In genomic region chr14:27351051-27351475, GRCm38 (mm10) we compare ENCODE assay signal across 8 mouse cellular contexts.
DNase-seq lines count a peak whose midpoint lies in the region; ATAC-seq lines count a peak whose summit lies in the region.

No protein-coding gene starts in this region.

- no peaks in the 10 kb centered on the region for H3K27me3 ChIP-seq in forebrain, embryonic 10.5 days (ENCODE audit: poor library complexity, severe bottlenecking)
- H3K27me3 ChIP-seq in forebrain, embryonic 16.5 days (replicated peaks; ENCODE audit: control insufficient read depth, insufficient read depth, low read length), result no peaks in the 10 kb centered on the region
- H3K27me3 ChIP-seq in forebrain, embryonic 11.5 days (ENCODE audit: control insufficient read depth, insufficient read depth, low read length), result no peaks in the 10 kb centered on the region

- WGBS in forebrain, embryonic 10.5 days, result 72% methylated on average over 5 of the region's 5 CpGs
- WGBS in forebrain, embryonic 16.5 days, result 83% methylated on average over 5 of the region's 5 CpGs
- 76% methylated on average over 5 of the region's 5 CpGs for WGBS in forebrain, embryonic 11.5 days

- no peaks in the 10 kb centered on the region for H3K9me3 ChIP-seq in forebrain, embryonic 10.5 days
- no peaks in the 10 kb centered on the region for H3K9me3 ChIP-seq in forebrain, embryonic 16.5 days (ENCODE audit: control insufficient read depth, low read length)
- H3K9me3 ChIP-seq in forebrain, embryonic 11.5 days (ENCODE audit: control insufficient read depth, low read length), result no peaks in the 10 kb centered on the region

- H3K36me3 ChIP-seq in forebrain, embryonic 10.5 days (replicated peaks), result no peaks in the 10 kb centered on the region
- H3K36me3 ChIP-seq in forebrain, embryonic 16.5 days (ENCODE audit: control insufficient read depth, insufficient read depth), result no peaks in the 10 kb centered on the region
- H3K36me3 ChIP-seq in forebrain, embryonic 11.5 days (ENCODE audit: control insufficient read depth, insufficient read depth, low read length), result no peaks in the 10 kb centered on the region

- H3K4me3 ChIP-seq in forebrain, embryonic 10.5 days, result no peak overlapping the region
- H3K4me3 ChIP-seq in forebrain, embryonic 16.5 days (replicated peaks; ENCODE audit: low read length), result no peak overlapping the region
- no peak overlapping the region for H3K4me3 ChIP-seq in forebrain, embryonic 11.5 days (ENCODE audit: low read depth, low read length)

- H3K4me2 ChIP-seq in forebrain, embryonic 16.5 days (ENCODE audit: low read length), result no peak overlapping the region
- no peak overlapping the region for H3K4me2 ChIP-seq in forebrain, embryonic 11.5 days (ENCODE audit: low read depth, low read length, severe bottlenecking)

- ATAC-seq in forebrain, embryonic 16.5 days, result no peak
- ATAC-seq in forebrain, embryonic 11.5 days (replicated peaks; ENCODE audit: low FRiP score), result no peak

- H3K9ac ChIP-seq in forebrain, embryonic 16.5 days (replicated peaks; ENCODE audit: low read depth, low read length), result no peak overlapping the region
- no peak overlapping the region for H3K9ac ChIP-seq in forebrain, embryonic 11.5 days (ENCODE audit: low read length)

- peak overlapping the region; percentile 33; the same call in 1 of the 2 replicates for H3K27ac ChIP-seq in forebrain, embryonic 10.5 days
- H3K27ac ChIP-seq in forebrain, embryonic 16.5 days (ENCODE audit: low read length), result no peak overlapping the region
- H3K27ac ChIP-seq in forebrain, embryonic 11.5 days (ENCODE audit: low read depth, low read length), result no peak overlapping the region

- DNase-seq in forebrain, embryonic 10.5 days (ENCODE audit: extremely low spot score, low spot score), result no peak
- DNase-seq in gastrocnemius, postnatal 25 days, result peak; percentile 37
- DNase-seq in kidney, adult 9 months, result peak; percentile 67
- DNase-seq in lung, postnatal 14 days, result peak; percentile 65
- no peak for DNase-seq in thymus, adult 18-20 months
- DNase-seq in forebrain, embryonic 11.5 days (ENCODE audit: low spot score), result no peak
- DNase-seq in thymus, postnatal 36 days, result no peak

- H3K4me1 ChIP-seq in forebrain, embryonic 10.5 days, result peaks cover 4% of the 10 kb centered on the region; the same call in 1 of the 2 replicates
- H3K4me1 ChIP-seq in forebrain, embryonic 16.5 days (replicated peaks; ENCODE audit: control insufficient read depth, insufficient read depth, low read length), result no peaks in the 10 kb centered on the region
- no peaks in the 10 kb centered on the region for H3K4me1 ChIP-seq in forebrain, embryonic 11.5 days (replicated peaks; ENCODE audit: control insufficient read depth, insufficient read depth, low read length)

Comparison
In these comparisons a context has a peak if more than half of its experiments do, and no peak if none do; other contexts are left out.
1. DNase-seq: peak in gastrocnemius, postnatal 25 days (single experiment), kidney, adult 9 months (single experiment) and lung, postnatal 14 days (single experiment); none in forebrain, embryonic 10.5 days (single experiment), thymus, adult 18-20 months (0 of 2), forebrain, embryonic 11.5 days (single experiment) and thymus, postnatal 36 days (0 of 2).